Mouse (Mus musculus) erythroblast, adult 5-6 weeks (primary cell): ENCODE data around the gene Mtpn. TPM values are rescaled to one million over a fixed set of nuclear protein-coding genes. Genes with fewer than 3 reads are reported as not detected.

Experiments used
- ATAC-seq: replicated peaks from 2 replicates; pipeline ENCODE4 v1.8.0; 2016; ENCODE audit warnings: moderate number of reproducible peaks, mild to moderate bottlenecking, moderate TSS enrichment, inconsistent platforms; ENCODE audit not compliant: poor library complexity, low FRiP score, severe bottlenecking
- total RNA-seq, 2 experiments: library from RNA; stranded (forward) in 1 of 2; stranded (reverse) in 1 of 2; fragments of 150-400 nt in 1 of 2; fragments of 200-764, 138-1000 nt in 1 of 2; gene quantifications; 2 replicates each; pipeline versions ENCODE4 v1.2.3 to v1.2.4; 2015 to 2017; ENCODE audit warnings: low replicate concordance in 2 of 2

The Mtpn gene
- total RNA-seq (2015; ENCODE audit: low replicate concordance), result 51.5 and 52.7 TPM in 2 replicates
- total RNA-seq (2017; ENCODE audit: low replicate concordance), result 41.5 and 45.4 TPM in 2 replicates

DNA sequence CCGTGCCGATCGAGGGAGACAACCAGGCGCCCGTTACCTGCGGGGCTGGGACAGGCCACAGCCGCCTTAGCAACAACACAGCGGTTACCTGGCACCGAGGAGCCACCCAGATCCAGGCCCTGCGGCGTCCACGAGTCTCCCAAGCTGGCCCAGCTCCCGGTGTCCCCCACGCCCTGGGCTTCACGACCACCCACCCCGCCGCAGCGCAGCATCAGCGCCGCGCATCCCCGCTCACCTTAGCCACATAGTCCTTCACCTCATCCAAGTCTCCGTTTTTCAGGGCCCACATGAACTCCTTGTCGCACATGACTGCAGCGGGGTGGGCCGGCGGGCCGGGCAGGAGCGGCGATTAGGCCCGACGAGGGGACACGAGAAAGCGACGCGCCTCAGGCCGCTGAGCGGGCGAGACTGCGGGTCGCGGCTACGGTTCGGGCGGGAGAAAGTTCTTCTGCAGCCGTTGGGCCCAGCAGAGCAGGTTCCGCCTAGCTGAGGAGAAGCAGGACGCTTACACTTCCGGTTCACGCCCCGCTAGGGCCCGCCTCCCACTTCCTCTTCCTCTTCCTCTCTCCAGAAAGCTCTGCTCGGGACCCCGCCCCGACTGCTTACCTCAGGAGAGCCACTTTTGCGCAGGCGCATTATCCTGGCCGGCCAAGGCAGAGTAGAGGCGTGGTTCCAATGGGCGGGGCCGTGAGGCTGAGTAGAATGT is at the start of gene Mtpn:
Gene Mtpn, minus strand, starts transcription at position 585 of the 706 bp plus-strand sequence.
- peak; percentile 100 for ATAC-seq

DNA sequence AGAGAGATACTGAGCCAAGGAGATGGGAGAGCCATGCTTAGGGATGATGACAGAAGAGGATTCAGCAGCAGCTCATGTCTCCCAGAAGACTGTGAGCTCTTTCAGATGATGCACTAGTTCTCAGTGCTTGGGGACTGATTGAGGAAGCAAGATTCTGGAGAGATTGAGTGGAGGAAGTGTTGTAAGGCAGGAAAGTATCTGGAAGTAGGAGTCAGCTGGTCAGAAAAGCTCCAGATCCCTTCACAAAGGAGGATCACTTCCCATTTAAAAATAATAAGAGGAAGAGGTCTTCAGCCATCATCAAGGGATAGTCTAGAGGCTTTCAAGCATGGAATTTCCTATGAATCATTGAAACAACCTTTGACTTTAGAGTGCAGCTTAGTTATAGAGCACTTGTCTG is 29.0 kb upstream of the Mtpn start:
- no peak for ATAC-seq

DNA sequence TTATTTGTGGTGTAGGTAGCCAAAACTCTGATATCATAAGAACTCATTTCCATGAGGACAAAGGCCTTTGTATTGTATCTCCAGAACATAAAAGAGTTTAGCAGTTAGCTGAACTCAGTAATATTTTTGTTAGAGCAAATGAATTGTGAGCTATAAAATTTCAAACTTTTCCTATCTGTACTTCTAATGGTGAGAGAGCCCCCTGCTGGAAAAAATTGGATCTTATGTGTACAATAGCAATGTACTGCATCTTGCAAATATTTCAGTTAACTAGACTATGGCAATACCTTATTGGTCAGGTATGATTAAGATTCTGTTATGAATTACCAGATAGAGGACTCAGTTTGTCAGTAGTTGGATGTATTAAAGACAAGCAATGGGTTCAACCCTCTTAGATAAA is 28.1 kb upstream of the Mtpn start:
- ATAC-seq, result no peak

DNA sequence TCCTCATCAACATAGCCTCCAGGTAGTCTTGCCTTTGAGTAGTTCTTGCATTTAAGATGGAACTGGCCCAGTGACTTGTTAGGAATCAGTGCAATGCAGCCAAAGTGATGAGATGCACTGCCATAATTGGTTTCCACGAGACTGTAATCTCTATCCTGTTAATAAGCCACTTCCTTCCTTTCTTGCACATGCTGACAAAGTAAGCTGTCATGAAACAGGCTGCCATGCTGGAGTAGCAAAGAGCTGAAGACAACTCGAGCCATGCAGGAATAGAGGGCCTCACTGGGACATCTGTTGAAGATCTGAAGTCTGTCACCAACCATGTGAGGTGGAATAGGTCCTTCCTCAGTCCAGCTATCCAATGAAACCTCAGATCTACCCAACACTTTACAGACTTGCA is 20.3 kb upstream of the Mtpn start:
- no peak for ATAC-seq

DNA sequence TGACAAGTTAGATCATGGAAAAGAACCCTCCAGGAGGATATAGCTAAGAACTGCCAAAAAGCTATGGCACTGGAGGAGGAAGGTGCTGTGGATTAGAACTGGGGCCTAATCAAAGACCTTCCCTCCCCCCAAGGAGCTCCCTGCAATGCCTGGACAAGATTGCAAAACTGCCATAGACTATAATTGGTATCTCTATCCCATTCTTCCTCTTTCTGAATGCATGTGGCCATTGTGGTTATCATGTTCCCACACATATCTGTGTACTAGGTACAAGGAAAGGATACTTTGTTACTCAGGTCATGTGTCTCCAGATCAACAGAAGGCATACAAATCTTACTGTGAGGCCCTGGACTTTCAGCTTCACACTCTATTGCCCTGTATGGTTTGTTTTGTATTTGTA is 4.7 kb upstream of the Mtpn start:
- no peak for ATAC-seq

DNA sequence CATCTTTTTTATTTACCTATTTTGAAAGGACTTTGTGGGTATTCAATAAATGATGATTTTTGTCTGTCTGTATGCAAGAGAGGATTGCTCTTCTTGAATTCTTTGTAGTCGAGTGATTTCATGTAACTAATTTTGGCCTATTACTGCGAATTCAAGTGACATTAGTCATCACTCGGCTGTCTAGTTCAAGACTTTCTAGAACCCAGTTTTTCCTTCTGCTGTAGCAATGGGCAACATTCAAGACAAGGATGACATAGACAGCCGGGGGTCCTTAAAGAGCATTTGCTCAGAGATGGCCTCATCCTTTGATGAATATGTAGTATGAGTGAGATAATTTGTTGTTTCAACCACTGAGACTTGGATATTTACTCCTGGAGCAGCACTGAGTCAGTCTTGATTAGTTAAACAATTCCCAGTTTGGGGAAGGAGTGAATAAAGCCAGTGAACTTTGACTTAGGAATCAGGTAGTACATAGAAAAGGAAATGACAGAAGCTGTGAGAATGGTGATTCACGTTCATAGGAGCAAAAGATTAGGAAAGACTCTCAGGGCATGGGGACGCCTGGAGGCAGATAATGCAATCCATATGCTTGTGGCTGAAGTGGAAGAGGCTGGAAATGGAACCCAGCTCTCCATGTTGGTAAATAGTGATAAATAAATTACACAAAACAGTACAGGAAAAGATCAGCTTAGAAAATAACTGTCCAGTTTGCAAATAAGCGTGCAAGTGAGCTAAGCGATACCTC is 3.1 kb upstream of the Mtpn start:
- ATAC-seq, result no peak

DNA sequence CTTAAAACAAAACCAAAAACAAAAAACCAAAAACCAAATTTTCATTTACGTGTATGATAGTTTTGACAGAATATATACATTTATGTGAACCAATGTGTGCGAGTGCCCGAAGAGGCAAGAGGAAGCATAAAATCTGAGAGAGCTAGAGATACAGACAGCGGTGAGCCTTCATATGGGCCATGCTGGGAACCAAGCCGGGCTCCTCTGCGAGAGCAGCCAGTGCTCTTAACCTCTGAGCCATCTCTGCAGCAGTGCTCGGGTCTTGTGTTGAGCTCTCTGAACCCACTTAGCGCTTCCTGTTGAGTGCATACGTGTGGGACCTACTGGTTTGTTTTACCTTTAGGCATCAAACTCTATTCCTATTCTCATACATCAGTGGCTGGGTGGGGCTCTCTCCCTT is 689 bp upstream of the Mtpn start:
- ATAC-seq, result no peak

DNA sequence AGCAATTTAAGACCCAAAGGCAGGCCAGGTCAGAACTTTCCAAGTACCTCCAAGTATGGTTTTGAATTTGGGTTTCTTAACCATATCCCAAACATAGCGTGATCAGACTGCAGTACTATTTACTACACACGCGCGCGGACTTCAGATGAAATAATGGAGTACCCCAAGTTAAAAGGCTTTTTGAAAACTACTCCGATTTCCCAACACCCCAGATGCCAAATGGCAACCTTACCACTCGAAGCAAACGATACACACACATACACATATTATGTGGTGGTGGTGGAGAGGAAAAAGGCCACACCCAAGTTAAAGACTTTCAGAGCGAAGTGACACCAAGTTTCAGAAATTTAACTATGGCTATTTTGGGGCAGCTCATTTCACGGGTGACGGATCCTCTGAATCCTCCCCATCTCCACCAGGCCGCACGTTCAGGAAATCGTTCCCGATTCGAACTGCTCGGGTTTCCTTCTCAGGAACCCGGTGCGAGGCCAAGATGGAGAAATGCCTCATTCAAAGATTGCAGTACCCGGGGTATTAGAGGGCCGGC is 858 bp downstream of the Mtpn start:
- ATAC-seq, result 0 out of 2 replicates have a peak, but pooled peaks have one; percentile 38

DNA sequence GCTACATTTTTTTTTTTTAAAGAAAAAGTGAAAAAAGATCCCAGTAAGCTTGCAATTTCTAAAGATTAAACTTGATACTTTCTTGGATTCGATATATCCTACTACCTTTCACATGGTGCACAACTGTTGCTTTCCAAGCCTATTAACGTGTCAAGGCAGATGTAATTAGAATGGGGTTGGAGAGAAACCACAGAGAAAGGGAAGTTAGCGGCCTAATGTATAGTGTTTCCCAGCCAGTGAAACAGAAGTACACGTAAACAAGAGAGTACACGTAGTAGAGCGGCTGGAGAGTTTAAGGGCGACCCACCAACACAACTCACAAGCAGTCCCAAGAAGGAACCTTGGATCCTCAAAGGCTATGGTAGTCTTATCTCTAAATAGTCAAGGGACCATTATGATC is 3.7 kb downstream of the Mtpn start:
- no peak for ATAC-seq

DNA sequence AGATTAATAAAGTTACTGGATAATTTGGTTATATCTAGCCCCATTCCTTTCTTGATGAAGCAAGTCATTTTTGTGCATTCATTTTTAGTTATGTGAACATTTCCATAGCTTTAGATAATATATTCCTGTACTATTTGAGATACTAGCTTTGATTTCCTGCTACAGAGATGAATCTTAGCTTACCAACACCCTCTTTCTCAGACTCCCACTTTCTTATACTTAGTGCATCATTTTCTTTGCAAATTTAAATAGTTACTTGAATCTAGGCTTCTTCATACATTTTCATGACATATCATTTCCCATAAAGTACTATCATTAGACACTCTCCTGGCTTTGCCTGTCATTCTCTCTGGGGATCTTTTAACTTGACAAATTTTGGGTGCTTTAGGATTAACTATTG is 26.3 kb downstream of the Mtpn start:
- no peak for ATAC-seq

DNA sequence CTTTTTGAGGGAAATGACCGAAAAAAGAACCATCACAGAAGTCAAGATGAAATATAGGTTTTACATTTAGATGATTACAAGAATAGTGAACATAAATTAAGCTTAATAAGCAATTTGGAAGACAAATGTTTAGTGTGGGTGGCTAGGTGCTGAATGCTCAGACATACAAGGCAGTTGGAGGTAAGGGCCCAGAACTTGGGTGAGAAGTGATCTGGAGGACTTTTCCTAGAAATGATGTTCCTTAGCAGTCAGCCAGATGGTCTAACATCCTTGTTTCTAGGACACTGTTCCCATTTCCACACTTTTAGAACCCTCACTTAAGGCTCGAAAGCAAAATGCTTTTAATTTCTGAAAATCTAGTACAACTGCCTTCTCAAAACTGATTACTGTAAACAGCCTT is 34.9 kb downstream of the Mtpn start:
- ATAC-seq, result no peak

DNA sequence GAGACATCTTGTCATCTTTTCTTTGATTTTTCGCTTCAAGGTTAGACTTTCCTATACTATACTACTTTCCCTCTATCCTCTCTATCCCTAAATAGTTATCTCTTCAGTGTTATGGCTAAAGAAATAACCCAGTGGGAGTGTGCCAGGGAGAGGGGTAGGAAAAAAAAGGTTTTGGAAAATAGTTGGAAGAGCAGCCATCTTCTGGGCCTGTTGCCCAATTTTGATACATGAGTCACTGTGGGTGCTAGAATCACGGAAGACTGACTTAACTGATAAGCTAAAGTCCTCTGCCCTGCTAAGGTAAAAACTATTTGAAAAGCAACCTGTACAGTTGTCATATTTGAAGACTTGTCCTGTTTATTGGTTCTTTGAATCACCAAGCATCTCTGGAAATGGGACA is 36.8 kb downstream of the Mtpn start:
- ATAC-seq, result no peak

DNA sequence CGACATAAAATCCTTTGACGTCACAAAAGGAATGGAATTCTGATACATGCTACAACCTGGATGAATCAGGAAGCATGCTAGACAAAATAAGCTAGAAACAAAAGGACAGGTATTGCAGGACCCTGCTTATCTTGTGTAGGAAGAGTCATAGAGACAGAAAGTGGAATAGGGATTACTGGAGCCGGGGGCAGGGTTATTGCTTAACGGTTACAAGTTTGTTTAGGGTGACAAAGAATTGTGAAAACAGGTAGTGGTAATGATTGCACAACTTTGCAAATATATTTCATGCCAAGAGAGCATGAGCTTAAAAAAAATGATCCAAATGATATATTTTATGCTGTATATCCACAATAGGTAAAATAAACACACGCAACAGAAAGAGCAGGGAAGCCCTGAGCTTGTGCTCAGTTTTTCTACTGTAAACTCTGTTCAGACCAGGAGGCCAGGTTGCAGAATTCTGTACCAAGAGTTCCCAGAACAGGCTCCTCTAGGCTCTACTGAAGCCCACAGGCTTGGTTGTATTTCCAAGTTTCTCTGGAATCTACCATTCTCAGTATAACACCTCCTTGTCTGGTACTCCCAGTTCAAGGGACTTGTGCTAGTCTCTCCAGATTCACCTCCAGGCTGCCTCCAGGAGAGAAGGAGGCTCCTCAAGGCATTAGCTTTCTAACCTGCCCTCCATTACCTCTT is 39.6 kb downstream of the Mtpn start:
- no peak for ATAC-seq

DNA sequence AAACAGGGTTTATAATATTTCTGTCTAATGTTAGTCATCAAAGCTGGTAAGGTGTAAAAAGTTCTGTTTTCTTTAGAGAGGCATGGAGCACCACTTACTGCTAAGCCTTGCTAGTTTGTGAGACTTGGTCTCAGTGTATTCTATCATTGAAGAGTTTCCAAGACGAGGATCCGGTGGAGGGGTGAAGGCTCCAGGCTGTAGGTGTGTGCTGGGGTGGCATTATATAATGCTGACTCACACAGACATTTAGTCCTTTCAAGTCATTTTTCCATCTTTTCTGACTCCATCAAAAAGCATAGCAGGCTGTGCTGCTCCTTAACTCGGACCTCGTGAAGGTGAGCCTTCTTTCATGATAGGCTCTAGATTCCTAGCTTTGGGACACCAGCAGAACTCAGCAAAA is 42.3 kb downstream of the Mtpn start:
- ATAC-seq, result no peak

DNA sequence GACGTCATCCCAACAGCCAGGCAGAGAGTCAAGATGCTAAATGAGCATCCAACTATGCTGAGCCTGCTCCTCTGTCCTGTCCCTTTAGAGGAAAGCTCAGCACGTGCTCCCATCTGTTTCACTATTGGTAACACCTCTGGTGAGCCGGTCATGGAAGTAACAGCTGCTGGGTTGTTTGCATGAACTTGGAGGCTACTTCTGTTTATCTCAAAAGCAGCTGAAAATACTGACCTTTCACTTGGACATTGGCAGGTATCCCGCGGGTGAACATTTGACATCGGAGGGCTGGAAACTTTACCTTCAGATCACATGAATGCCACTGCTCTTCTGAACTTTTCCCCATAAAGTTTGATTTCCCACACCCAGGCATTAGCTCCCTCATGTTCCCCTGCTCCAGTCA is 45.8 kb downstream of the Mtpn start:
- no peak for ATAC-seq

DNA sequence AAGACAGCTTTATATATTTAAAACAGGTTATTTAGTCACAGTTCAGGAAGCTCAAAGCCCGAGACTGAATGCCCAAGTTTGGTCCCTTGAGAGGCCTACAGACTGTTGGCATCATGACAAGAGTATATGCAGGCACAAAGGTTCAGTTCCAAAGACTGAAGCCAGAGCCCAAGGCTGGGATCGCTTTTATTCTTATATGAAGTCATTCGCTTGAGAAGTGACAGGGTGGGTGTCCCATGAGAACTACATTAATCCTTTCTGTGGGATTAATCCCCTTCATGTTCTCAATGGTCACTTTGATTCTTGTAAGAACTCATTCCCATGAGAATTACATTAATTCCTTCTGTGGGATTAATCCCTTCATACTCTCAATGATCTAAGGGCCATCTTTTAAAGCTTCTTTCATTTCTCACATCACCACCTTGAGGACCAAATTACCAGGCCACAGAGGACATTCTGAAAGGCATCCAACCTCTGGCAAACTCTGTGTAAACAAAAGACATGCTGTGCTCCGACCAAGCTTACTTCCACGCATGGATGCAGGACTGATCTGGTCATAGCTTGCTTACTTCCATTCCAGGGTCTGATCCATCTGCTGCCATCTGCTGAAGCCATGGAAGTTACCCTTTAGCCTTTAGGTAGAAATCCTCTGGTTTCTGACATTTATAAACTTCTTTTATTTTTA is 59.9 kb downstream of the Mtpn start:
- ATAC-seq, result no peak

DNA sequence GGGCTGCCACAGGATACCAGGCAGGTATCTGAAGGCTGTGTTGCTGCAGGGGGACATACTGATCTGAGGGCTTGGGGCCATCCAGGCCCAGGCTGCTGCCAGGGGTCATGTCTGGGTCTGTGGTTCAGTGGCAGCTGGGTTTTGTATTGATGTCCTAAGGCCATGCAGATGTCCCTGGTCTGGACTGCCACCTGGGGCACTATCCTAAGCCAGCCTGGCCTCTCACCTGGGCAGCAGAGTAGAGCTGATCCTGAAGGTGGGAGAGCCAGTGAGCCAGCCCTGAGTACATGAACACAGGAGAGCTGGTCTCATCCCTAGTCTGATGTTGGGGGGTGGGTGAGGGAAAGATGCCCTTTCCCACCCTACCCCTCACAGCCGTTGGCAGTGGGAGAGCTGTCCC is 62.9 kb downstream of the Mtpn start:
- no peak for ATAC-seq

DNA sequence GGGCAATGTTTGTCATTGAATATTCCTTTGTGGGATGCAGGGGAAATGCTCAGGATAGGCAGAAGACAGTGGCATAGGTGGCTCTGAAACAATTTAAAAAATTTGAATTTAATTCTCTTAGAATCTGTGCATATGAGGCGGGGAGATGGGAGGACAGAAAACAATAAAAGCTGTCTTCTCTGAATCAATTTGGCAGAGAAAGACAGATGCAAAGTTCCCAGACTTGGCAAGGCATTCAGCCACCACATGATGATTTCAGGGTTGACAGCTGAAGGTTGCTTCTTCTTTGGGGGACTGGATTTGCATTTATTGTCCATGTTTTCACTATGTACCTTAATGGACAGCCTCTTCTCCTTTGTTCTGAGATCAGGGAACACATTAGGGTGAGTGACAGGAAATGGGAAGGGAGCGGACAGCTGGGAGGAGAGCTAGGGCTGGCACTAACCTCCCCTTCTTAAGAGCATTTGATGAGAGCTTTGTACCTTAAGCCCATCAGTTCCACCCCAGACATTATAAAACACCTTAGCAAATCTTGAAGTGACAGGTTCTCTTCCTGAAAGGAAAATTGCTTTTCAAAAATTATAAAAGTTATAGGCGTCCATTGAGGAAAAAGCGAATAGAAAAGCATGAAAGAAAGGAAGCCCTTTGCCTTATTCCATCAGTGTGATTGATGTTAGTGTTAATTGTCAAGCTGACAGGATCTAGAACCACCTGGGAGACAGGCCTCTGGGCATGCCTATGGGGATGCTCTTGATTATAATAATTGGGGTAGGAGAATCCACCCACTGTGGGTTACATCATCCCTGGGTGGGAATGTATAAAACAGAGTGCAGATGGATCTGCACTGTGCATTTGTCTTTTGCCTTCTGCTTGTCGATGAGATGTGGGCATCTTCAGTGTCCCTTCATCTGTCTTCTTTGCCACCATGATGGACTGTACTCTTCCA is 76.0 kb downstream of the Mtpn start:
- no peak for ATAC-seq

DNA sequence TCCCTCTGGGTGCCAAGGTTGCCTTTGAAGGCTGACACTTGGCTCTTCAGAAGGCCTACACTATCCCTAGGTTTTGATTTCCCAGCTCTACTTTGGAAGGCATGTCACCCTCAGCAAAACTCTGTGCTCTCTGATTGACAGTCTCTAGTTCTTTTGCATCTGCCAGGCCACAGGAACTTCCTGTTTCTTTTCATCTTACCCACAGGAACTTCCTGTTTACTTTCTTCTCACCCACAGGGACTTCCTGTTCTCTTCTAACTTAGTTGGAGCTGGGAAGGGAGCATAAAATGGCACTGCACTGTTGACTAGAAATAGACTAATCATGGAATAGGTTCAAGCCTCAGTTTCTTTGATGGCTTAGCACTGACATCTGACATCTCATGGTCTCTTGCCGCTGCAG is 77.2 kb downstream of the Mtpn start:
- no peak for ATAC-seq
